Mouse (Mus musculus) lung, adult 2 months (tissue): ENCODE results near the gene Dhx32.

ENCODE experiments used
- CTCF ChIP-seq: fragments of 200-500 bp; IDR thresholded peaks from 2 replicates; pipeline ENCODE4 v1.5.1; 2011; ENCODE audit warnings: mild to moderate bottlenecking, low read length, control low read depth; ENCODE audit not compliant: insufficient read depth
- POLR2A ChIP-seq: fragments of 200-500 bp; IDR thresholded peaks from 2 replicates; pipeline ENCODE4 v1.6.1; 2011; ENCODE audit warnings: low read depth, mild to moderate bottlenecking, control low read depth, low read length, borderline replicate concordance; ENCODE audit errors: extremely low read depth

DNA sequence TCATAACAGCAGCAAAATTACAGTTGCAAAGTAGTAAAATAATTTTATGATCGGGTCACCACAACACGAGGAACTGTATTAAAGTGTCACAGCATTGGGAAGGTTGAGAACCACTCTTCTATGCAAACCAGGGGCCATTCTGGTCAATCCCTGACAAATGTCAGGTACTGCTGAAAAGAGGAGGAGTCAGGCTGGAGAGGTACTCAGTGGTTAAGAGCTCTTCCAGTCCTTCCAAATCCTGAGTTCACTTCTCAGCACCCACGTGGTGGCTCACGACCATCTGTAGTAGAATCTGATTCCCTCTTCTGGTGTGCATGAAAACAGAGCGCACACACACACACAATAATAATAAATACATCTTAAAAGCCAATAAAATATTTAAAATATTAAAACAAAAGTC is 31.4 kb downstream of the Dhx32 start:
- no peak for TF ChIP-seq POLR2A
- no peak for TF ChIP-seq CTCF
